Comparison of ENCODE assay signal across 9 mouse cellular contexts in genomic region chr17:45695227-45696120, GRCm38 (mm10). TPM values are rescaled to one million over a fixed set of nuclear protein-coding genes. Genes with fewer than 3 reads are reported as not detected.
A peak's percentile ranks its signal among the peaks of the same experiment; 100 is the strongest.
DNase-seq lines count a peak whose midpoint lies in the region; ATAC-seq lines count a peak whose summit lies in the region.
"Had no signal": no experiment of that assay in that cellular context is flagged by ENCODE, and none has a peak within 500 bp of the region (broad histone marks: within the 10 kb centered on the region; RNA-seq: fewer than 3 reads in every experiment).

No protein-coding gene starts in this region.

- no peak for ATAC-seq in embryonic facial prominence, embryonic 13.5 days (ENCODE audit: insufficient number of reproducible peaks, insufficient read depth, low FRiP score, low TSS enrichment, low read depth)

- H3K4me2 ChIP-seq in embryonic facial prominence, embryonic 13.5 days: no peak overlapping the region

- no peaks in the 10 kb centered on the region for H3K9me3 ChIP-seq in embryonic facial prominence, embryonic 13.5 days
- no peaks in the 10 kb centered on the region for H3K9me3 ChIP-seq in embryonic facial prominence, embryonic 10.5 days

- no peak for DNase-seq in embryonic facial prominence, embryonic 10.5 days (ENCODE audit: low spot score)
- DNase-seq in 3T3-L1 (ENCODE audit: low read depth, low spot score) (peak; percentile 79), liver (peak; percentile 76)
- peak; percentile 51 for DNase-seq in c-Kit-positive CD71-positive TER-119-positive erythroid progenitor cells, embryonic 14.5 days (ENCODE audit: low spot score)
- no peak for DNase-seq in layer of hippocampus, adult 8-10 months (ENCODE audit: low spot score in 2 of 2)
- DNase-seq in cerebellum, adult 9-11 months: no peak
- no peak for DNase-seq in right cerebral cortex, adult 18-20 months
- DNase-seq: cerebellum, adult 8-10 months had no signal

- no peak overlapping the region for H3K4me3 ChIP-seq in embryonic facial prominence, embryonic 13.5 days
- no peak overlapping the region for H3K4me3 ChIP-seq in embryonic facial prominence, embryonic 10.5 days

- H3K36me3 ChIP-seq in embryonic facial prominence, embryonic 13.5 days: peaks cover 32% of the 10 kb centered on the region
- peaks cover 36% of the 10 kb centered on the region for H3K36me3 ChIP-seq in embryonic facial prominence, embryonic 10.5 days (replicated peaks)

- peaks cover 17% of the 10 kb centered on the region; the same call in 1 of the 2 replicates for H3K4me1 ChIP-seq in embryonic facial prominence, embryonic 13.5 days
- H3K4me1 ChIP-seq in embryonic facial prominence, embryonic 10.5 days: peaks cover 41% of the 10 kb centered on the region

- 77% methylated on average over 23 of the region's 23 CpGs for WGBS in embryonic facial prominence, embryonic 13.5 days
- WGBS in embryonic facial prominence, embryonic 10.5 days: 77% methylated on average over 23 of the region's 23 CpGs

- H3K27ac ChIP-seq in embryonic facial prominence, embryonic 13.5 days: no peak overlapping the region
- H3K27ac ChIP-seq in embryonic facial prominence, embryonic 10.5 days (replicated peaks): no peak overlapping the region

- no peaks in the 10 kb centered on the region for H3K27me3 ChIP-seq in embryonic facial prominence, embryonic 13.5 days
- H3K27me3 ChIP-seq in embryonic facial prominence, embryonic 10.5 days (replicated peaks; ENCODE audit: low read depth, poor library complexity, severe bottlenecking): no peaks in the 10 kb centered on the region

- H3K9ac ChIP-seq in embryonic facial prominence, embryonic 13.5 days: 0 out of 2 replicates have a peak overlapping the region, but pooled peaks have one; percentile 27

RNA-seq across cellular contexts. Expression of gene Tmem63b, which starts 8.8 kb away (rescaled TPM):
- polyA plus RNA-seq in embryonic facial prominence, embryonic 13.5 days (2015; fragmentation: Nextera tagmentation; extraction: Ambion mirVana): 38.0 and 42.4 TPM in 2 replicates
- 41.6 and 51.6 TPM in 2 replicates for polyA plus RNA-seq in embryonic facial prominence, embryonic 10.5 days (2016; fragmentation: Nextera tagmentation; extraction: Ambion mirVana)
- 100 to 1,000 TPM; 160 to 184 (median 166) TPM for total RNA-seq in layer of hippocampus, adult 8-10 months (2022)

RNA-seq across cellular contexts. Expression of gene Mrpl14, which starts 9.4 kb away (rescaled TPM):
- 146 and 152 TPM in 2 replicates for polyA plus RNA-seq in embryonic facial prominence, embryonic 13.5 days (2015; fragmentation: Nextera tagmentation; extraction: Ambion mirVana)
- polyA plus RNA-seq in embryonic facial prominence, embryonic 10.5 days (2016; fragmentation: Nextera tagmentation; extraction: Ambion mirVana): 156 and 170 TPM in 2 replicates
- 10 to 100 TPM; 36.8 to 48.9 (median 39.1) TPM for total RNA-seq in layer of hippocampus, adult 8-10 months (2022)

RNA-seq across cellular contexts. Expression of gene Capn11, which starts 36.3 kb away (rescaled TPM):
- polyA plus RNA-seq in embryonic facial prominence, embryonic 13.5 days (2015; fragmentation: Nextera tagmentation; extraction: Ambion mirVana): 0.63 and 0.84 TPM in 2 replicates
- 0.81 and 0.84 TPM in 2 replicates for polyA plus RNA-seq in embryonic facial prominence, embryonic 10.5 days (2016; fragmentation: Nextera tagmentation; extraction: Ambion mirVana)
- 1 to 10 TPM in 1 of 4 experiments, under 1 TPM in 3; 0.22 to 1.1 (median 0.41) TPM for total RNA-seq in layer of hippocampus, adult 8-10 months (2022)

RNA-seq across cellular contexts. Expression of gene 1600014C23Rik, which starts 38.2 kb away (rescaled TPM):
- not detected in 2 replicates for polyA plus RNA-seq in embryonic facial prominence, embryonic 13.5 days (2015; fragmentation: Nextera tagmentation; extraction: Ambion mirVana)
- not detected in 2 replicates for polyA plus RNA-seq in embryonic facial prominence, embryonic 10.5 days (2016; fragmentation: Nextera tagmentation; extraction: Ambion mirVana)
- not detected for total RNA-seq in layer of hippocampus, adult 8-10 months (2022)

Comparison
In these comparisons a context has a peak if more than half of its experiments do, and no peak if none do; other contexts are left out.
1. DNase-seq: peak in 3T3-L1 (single experiment), c-Kit-positive CD71-positive TER-119-positive erythroid progenitor cells, embryonic 14.5 days (single experiment) and liver (single experiment); none in embryonic facial prominence, embryonic 10.5 days (single experiment), layer of hippocampus, adult 8-10 months (0 of 2), cerebellum, adult 9-11 months (single experiment) and right cerebral cortex, adult 18-20 months (single experiment).